ENCODE assay signal across 8 mouse cellular contexts in genomic region chr1:86470519-86471181, GRCm38 (mm10). TPM values are rescaled to one million over a fixed set of nuclear protein-coding genes. Genes with fewer than 3 reads are reported as not detected.
DNase-seq lines count a peak whose midpoint lies in the region; ATAC-seq lines count a peak whose summit lies in the region.

No protein-coding gene starts in this region.

- 67% methylated on average over 12 of the region's 12 CpGs for WGBS in kidney, embryonic 15.5 days
- 40% methylated on average over 12 of the region's 12 CpGs for WGBS in lung, embryonic 15.5 days

- peak; percentile 65 for ATAC-seq in granulocyte monocyte progenitor cell, adult 5-6 weeks (replicated peaks; ENCODE audit: poor library complexity, severe bottlenecking)
- peak; percentile 54 for ATAC-seq in kidney, embryonic 15.5 days (replicated peaks; ENCODE audit: low FRiP score)
- ATAC-seq in lung, embryonic 15.5 days (ENCODE audit: borderline replicate concordance, extremely low read depth, low FRiP score, low TSS enrichment) = peak; percentile 78

- no peak overlapping the region for H3K4me2 ChIP-seq in kidney, embryonic 15.5 days
- peak overlapping the region; percentile 21 for H3K4me2 ChIP-seq in lung, embryonic 15.5 days

- no peaks in the 10 kb centered on the region for H3K36me3 ChIP-seq in kidney, embryonic 15.5 days
- H3K36me3 ChIP-seq in lung, embryonic 15.5 days = no peaks in the 10 kb centered on the region

- H3K9ac ChIP-seq in kidney, embryonic 15.5 days = no peak overlapping the region
- H3K9ac ChIP-seq in lung, embryonic 15.5 days = no peak overlapping the region

- H3K4me3 ChIP-seq in kidney, embryonic 15.5 days (replicated peaks) = no peak overlapping the region
- H3K4me3 ChIP-seq in lung, embryonic 15.5 days = no peak overlapping the region

- H3K27me3 ChIP-seq in kidney, embryonic 15.5 days = no peaks in the 10 kb centered on the region
- no peaks in the 10 kb centered on the region for H3K27me3 ChIP-seq in lung, embryonic 15.5 days

- H3K4me1 ChIP-seq in kidney, embryonic 15.5 days = peaks cover 40% of the 10 kb centered on the region
- H3K4me1 ChIP-seq in lung, embryonic 15.5 days = peaks cover 36% of the 10 kb centered on the region

- H3K9me3 ChIP-seq in kidney, embryonic 15.5 days (replicated peaks) = no peaks in the 10 kb centered on the region; the same call in 1 of the 2 replicates
- H3K9me3 ChIP-seq in lung, embryonic 15.5 days = no peaks in the 10 kb centered on the region

- peak overlapping the region; percentile 95 for H3K27ac ChIP-seq in kidney, embryonic 15.5 days
- H3K27ac ChIP-seq in lung, embryonic 15.5 days = peak overlapping the region; percentile 98

- peak; percentile 60 to 74 for DNase-seq in urinary bladder, adult 18-20 months (ENCODE audit: low spot score in 2 of 2)
- no peak for DNase-seq in urinary bladder, postnatal 10 days (ENCODE audit: low spot score)
- DNase-seq in cerebellum, adult 18-20 months = peak; percentile 67 to 69
- DNase-seq in spleen, postnatal 36 days (ENCODE audit: low spot score in 2 of 2) = peak; percentile 71 to 72
- DNase-seq in embryo, embryonic 10.5 days (ENCODE audit: low spot score) = no peak

RNA-seq across cellular contexts. Expression of gene Tex44, which starts 44.5 kb away (rescaled TPM):
- total RNA-seq in granulocyte monocyte progenitor cell, adult 5-6 weeks (2014; fragmentation: Nextera tagmentation) = not detected in 2 replicates
- total RNA-seq in granulocyte monocyte progenitor cell, adult 5-6 weeks (2017) = not detected in 2 replicates
- polyA plus RNA-seq in kidney, embryonic 15.5 days (2015; fragmentation: Nextera tagmentation; extraction: Ambion mirVana) = not detected in 2 replicates
- polyA plus RNA-seq in lung, embryonic 15.5 days (2015; fragmentation: Nextera tagmentation; extraction: Ambion mirVana) = not detected in 2 replicates

RNA-seq across cellular contexts. Expression of gene Nmur1, which starts 44.6 kb away (rescaled TPM):
- total RNA-seq in granulocyte monocyte progenitor cell, adult 5-6 weeks (2014; fragmentation: Nextera tagmentation) = not detected in 2 replicates
- total RNA-seq in granulocyte monocyte progenitor cell, adult 5-6 weeks (2017) = not detected in 2 replicates
- polyA plus RNA-seq in kidney, embryonic 15.5 days (2015; fragmentation: Nextera tagmentation; extraction: Ambion mirVana) = 0.13 TPM in 1 of 2 replicates, not detected in the other
- polyA plus RNA-seq in lung, embryonic 15.5 days (2015; fragmentation: Nextera tagmentation; extraction: Ambion mirVana) = 0.17 TPM in 1 of 2 replicates, not detected in the other

RNA-seq across cellular contexts. Expression of gene Ptma, which starts 55.9 kb away (rescaled TPM):
- 3,814 and 3,953 TPM in 2 replicates for total RNA-seq in granulocyte monocyte progenitor cell, adult 5-6 weeks (2014; fragmentation: Nextera tagmentation)
- 7,771 and 8,789 TPM in 2 replicates for total RNA-seq in granulocyte monocyte progenitor cell, adult 5-6 weeks (2017)
- polyA plus RNA-seq in kidney, embryonic 15.5 days (2015; fragmentation: Nextera tagmentation; extraction: Ambion mirVana) = 2,949 and 3,271 TPM in 2 replicates
- polyA plus RNA-seq in lung, embryonic 15.5 days (2015; fragmentation: Nextera tagmentation; extraction: Ambion mirVana) = 2,819 and 2,940 TPM in 2 replicates

Comparison
In these comparisons a context has a peak if more than half of its experiments do, and no peak if none do; other contexts are left out.
1. DNase-seq: peak in urinary bladder, adult 18-20 months (2 of 2), cerebellum, adult 18-20 months (2 of 2) and spleen, postnatal 36 days (2 of 2); none in urinary bladder, postnatal 10 days (single experiment) and embryo, embryonic 10.5 days (single experiment).
2. Peak in every context shown above with its lines, with median percentiles within 50 percentile points of each other: ATAC-seq.